Mouse (Mus musculus) heart, postnatal 10 days (tissue): ENCODE results near the gene Mapk11. TPM values are rescaled to one million over a fixed set of nuclear protein-coding genes. Genes with fewer than 3 reads are reported as not detected.

Source experiments
- DNase-seq, 2 experiments: peaks; one replicate each; pipeline ENCODE4 v3.0.0; 2021
- intact Hi-C: fragments of 180-260 bp; cut with DNase I; formaldehyde crosslinking; loops from one replicate; pipeline ENCODE4 v1.15.1; 2025
- microRNA-seq, 2 experiments: library from miRNA; unstranded; fragments of <30 nt; microRNA quantifications; one replicate each; pipeline ENCODE4 v1.2.0; 2022
- total RNA-seq, 2 experiments: library from RNA; stranded (reverse); gene quantifications; 2 replicates each; pipeline ENCODE4 v1.2.3; 2021

Gene Mapk11
- total RNA-seq, 2 experiments from 2014 or later, result 4.1 to 4.8 TPM

GRCm38 (mm10) chr15:89122649-89123366 is 26.6 kb downstream of the Mapk11 start, which contains the start of gene Tubgcp6:
Gene Tubgcp6 (minus strand): TSS chr15:89123112.
- intact Hi-C loops, result loop anchor here (1.0 to 5.0 kb wide), 2 partner anchors 74 to 87 kb away; partner anchors contain the start of gene Dennd6b
- peak; percentile 97 to 98 for DNase-seq

- intact Hi-C loops, result loop anchor here (2.0 kb wide), 1 partner anchor 93 kb away; the partner anchor contains the start of gene Ppp6r2
- no peak for DNase-seq
Measured at GRCm38 (mm10) chr15:89118007-89118406, 31.4 kb downstream of the Mapk11 start.

DNA sequence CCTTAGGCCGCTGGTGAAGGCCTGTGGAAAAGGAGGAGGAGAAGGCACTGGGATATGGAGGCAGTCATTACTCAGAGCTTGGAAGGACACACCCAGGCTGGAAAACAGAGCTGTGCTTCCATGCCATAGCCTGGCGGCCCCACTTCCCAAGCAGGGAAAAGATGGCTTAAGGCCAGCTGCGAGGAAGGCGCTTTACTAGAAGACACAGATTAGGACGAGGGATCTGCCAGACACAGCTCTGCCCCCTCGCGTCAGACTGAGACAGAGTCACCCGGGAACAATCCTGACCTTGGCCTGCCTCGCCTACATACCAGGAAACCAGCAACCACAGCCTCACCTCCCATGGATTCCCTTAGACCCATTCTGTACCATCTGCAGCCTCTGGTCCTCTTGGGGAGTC is 39.3 kb downstream of the Mapk11 start:
- DNase-seq, result peak; percentile 61 to 67
- intact Hi-C loops, result loop anchor here (5.0 kb wide), 1 partner anchor 178 kb away; no protein-coding TSS in a partner anchor

GRCm38 (mm10) chr15:89106976-89107375 is 42.5 kb downstream of the Mapk11 start:
- intact Hi-C loops, result no loop called here
- no peak for DNase-seq

GRCm38 (mm10) chr15:89106073-89106472 is 43.4 kb downstream of the Mapk11 start:
- DNase-seq, result no peak
- intact Hi-C loops, result no loop called here

DNA sequence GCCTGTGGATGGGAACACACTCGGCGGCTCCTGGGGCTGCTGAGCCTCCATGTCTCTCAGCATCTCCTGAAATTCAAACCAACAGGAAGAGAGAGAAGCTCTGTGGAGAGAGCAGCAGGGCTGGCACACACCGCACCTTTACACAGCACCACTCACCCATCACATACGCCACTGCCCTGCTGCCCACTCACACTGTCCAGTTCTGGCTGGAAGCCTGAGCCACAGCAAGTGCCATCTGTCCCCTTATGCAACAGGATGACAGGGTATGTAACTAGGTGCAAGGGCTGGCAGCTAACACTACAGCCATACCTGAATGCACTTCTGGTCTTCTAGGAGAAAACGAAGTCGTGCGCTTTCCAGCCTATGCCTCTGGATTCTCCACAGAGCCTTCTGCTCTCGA is 45.0 kb downstream of the Mapk11 start:
- DNase-seq, result no peak
- intact Hi-C loops, result no loop called here

DNA sequence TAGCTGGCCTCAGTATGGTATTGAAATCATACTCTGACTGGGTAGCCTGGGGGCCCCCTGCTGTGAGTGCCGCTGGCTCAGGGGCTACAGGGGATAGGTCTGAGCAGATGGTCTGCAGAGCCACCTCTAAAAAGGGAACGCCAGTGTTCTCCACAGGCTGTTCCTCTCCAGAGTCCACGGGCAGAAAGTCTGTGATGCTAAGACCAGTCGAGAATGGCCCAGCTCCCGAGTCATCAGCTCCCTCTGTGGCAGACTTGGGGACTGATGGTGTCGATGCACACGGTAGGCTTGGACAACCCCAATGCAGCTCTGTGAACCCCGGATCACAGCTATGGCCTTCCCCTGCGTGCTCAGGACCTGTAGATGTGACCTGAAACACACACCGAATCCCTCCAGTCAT is 45.5 kb downstream of the Mapk11 start:
- no peak for DNase-seq
- intact Hi-C loops, result no loop called here

- intact Hi-C loops, result no loop called here
- DNase-seq, result no peak
Measured at GRCm38 (mm10) chr15:89102646-89103045, 46.8 kb downstream of the Mapk11 start.

DNA sequence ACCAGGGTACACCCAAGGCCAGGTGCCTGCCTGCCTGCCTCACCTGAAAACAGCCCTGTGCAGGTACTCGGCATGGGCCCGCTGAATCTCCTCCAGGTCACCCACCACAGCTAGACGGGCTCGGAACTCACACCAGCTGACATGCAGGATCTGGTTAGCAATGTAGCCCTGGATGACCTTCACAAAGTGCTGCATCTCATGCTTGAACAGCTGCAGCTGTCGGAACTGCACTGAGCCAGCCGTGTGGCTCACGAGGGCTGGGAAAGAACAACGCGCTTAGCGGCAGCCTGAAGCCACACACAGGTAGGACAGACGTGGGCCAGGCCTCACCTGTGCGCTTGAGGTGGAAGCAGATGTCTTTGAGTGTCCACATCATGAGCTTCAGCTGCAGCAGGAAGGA is 48.6 kb downstream of the Mapk11 start:
- no peak for DNase-seq
- intact Hi-C loops, result no loop called here

GRCm38 (mm10) chr15:89098616-89099015 is 50.8 kb downstream of the Mapk11 start:
- intact Hi-C loops, result no loop called here
- no peak for DNase-seq

DNA sequence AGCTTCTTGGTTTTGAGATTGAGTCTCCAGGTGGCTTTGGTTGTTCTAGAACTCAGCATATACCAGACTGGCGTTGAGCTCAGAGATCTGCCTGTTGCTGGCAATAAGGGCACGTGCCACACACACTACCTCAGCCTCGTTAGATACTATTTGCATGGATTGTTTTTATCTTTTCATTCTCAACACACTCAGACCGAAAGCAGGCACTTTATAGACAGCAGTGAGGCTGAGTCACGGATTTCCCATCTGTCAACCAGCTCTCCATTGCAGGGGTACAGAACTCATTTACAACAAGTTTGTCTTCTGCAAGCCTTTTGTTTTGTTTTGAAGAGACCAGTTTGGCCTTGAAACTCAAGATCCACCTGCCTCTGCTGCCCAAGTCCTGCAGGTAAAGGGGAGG is 52.0 kb downstream of the Mapk11 start:
- intact Hi-C loops, result no loop called here
- DNase-seq, result no peak

Small RNA genes lying within 50 kb of the gene (microRNA-seq; reads per million reads assigned to microRNA genes)
- gene Mir6958 (0.70 to 0.95 reads per million in 2 experiments), gene Mir7118 (0.71 to 1.0 reads per million in 2 experiments)

Other genes starting within 250 kb of the Mapk11 start
- not detected for gene Ttll8, start 195.2 kb downstream of the Mapk11 start, total RNA-seq
- gene Mlc1, start 170.6 kb downstream of the Mapk11 start, total RNA-seq, result not detected
- gene Mov10l1, start 166.7 kb downstream of the Mapk11 start, total RNA-seq, result 10 to 100 TPM; 80.4 to 85.6 TPM
- gene Panx2, start 89.9 kb downstream of the Mapk11 start, total RNA-seq, result 1 to 10 TPM; 1.1 to 1.2 TPM
- 10 to 100 TPM; 42.8 to 47.3 TPM for gene Trabd, start 74.5 kb downstream of the Mapk11 start, total RNA-seq
- gene Selenoo, start 60.5 kb downstream of the Mapk11 start, total RNA-seq, result 10 to 100 TPM; 10.5 to 13.0 TPM
- 10 to 100 TPM; 13.7 to 13.9 TPM for gene Tubgcp6, start 26.5 kb downstream of the Mapk11 start, total RNA-seq
- gene Hdac10, start 20.9 kb downstream of the Mapk11 start, total RNA-seq, result 1 to 10 TPM; 8.3 to 9.1 TPM
- gene Mapk12, start 8.9 kb downstream of the Mapk11 start, total RNA-seq, result 10 to 100 TPM; 23.8 to 24.8 TPM
- gene Plxnb2, start 31.2 kb upstream of the Mapk11 start, total RNA-seq, result 100 to 1,000 TPM; 115 to 145 TPM
- 1 to 10 TPM; 8.6 TPM for gene Dennd6b, start 46.9 kb upstream of the Mapk11 start, total RNA-seq
- gene Ppp6r2, start 61.9 kb upstream of the Mapk11 start, total RNA-seq, result 10 to 100 TPM; 59.5 to 60.6 TPM
- gene Sbf1, start 165.7 kb upstream of the Mapk11 start, total RNA-seq, result 10 to 100 TPM; 71.2 to 77.1 TPM
- gene Adm2, start 173.1 kb upstream of the Mapk11 start, total RNA-seq, result not detected
- not detected for gene Miox, start 184.8 kb upstream of the Mapk11 start, total RNA-seq
- 10 to 100 TPM; 44.2 to 48.9 TPM for gene Lmf2, start 206.0 kb upstream of the Mapk11 start, total RNA-seq
- 10 to 100 TPM; 79.2 to 80.9 TPM for gene Ncaph2, start 206.1 kb upstream of the Mapk11 start, total RNA-seq
- 10 to 100 TPM; 20.5 to 22.0 TPM for gene Sco2, start 224.2 kb upstream of the Mapk11 start, total RNA-seq
- under 1 TPM; 0.31 to 0.64 TPM for gene Tymp, start 227.4 kb upstream of the Mapk11 start, total RNA-seq
- gene Odf3b, start 229.7 kb upstream of the Mapk11 start, total RNA-seq, result 1 to 10 TPM; 1.3 to 1.5 TPM
- not detected for gene Klhdc7b, start 235.3 kb upstream of the Mapk11 start, total RNA-seq